Mouse (Mus musculus): ENCODE measurements around the gene Tub.
A peak's percentile ranks its signal among the peaks of the same experiment; 100 is the strongest.

Tub gene

DNA sequence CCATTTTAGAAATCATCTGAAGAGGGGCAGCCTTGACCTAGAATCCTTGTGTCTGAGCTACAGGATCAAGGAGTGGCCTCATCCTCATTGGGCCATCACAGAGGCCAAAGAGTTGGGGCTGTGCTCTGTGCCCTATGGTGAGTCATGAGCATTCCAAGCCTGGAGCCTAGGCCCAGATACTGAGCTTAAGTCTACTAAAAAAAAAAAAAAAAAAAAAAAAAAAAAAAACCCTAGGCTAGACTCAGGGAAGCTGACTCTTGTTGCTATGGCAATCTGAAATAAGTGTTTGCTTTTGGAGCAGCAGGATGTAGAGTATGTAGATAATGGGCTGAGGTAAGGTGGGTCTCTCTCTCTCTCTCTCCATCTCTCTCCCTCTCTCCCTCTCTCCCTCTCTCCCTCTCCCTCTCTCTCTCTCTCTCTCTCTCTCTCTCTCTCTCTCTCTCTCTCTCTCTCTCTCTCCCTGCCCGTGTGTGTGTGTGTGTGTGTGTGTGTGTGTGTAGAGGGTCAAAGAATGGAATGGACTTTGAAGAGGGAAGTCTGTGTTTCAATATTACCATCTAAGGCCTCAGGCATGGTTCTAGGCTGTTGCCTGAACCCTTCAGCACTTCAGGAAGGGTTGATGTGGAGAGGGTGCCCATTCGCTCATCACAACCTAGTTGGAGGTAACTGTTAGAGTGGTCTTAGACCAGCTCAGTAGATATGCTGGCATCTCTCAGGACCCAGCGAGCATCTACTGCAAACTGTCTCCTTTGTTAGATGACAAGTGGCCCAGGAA lies 36.0 kb downstream of the Tub start:
- no peak for DNase-seq

DNA sequence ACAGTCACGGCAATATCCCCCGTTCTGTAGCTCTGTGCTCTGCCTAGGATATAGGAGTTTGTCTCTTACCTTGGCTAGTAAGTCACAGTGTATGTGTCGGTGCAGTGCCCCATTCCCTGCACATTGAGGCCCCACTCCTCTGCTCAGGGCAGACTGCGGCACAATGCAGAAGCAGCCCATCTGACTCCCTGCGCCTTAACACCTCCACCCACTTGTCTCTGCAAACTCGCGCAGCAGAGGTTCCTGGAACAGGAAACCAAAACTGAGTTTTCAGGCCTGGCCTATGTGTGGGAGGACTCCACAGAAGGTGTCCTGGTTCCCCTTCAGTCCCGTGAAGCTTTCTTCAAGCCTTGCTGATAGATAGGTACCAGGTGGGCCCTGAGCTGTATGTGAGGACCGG lies 41.1 kb downstream of the Tub start:
- DNase-seq, result no peak

DNA sequence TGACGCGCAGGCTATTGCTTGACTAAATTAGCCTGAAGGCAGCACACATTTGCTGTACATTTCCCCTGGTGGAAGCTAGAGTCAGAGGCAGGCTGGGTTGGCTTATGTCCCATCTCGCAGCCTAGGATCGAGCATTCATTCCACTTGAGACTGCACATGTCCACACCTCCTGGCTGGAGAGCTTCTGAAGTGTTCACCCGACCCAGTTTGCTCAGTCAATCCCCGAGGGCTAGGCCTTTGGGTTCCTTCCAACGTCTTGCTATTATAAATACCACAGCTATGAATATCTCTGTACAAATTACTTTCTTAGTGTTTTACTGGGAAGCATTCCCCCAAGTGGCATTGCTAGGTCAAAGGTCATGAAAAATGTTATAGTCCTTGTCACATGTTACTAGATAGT lies 43.1 kb downstream of the Tub start:
- DNase-seq, result peak; percentile 14 to 21

DNA sequence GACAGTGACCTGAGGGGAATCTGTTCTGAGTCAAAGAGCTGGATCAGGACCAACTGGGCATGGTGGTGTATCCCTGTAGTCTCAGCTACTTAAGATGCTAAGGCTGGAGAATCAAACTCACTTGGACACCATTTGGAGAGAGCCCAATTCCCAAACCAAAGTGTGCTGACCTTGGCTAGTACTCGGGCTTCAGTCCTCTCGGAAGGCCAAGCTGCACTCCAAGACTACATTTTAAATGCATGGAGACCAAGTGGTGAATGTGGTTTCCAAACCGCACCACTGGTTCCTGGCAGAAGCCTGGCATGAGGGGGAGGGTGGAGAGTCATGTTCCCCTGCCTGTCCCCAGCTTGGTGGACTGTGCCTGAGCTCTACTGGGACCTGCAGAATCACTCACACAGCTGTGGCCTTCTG lies 43.7 kb downstream of the Tub start:
- peak in 1 of 2 experiments; percentile 6 for DNase-seq

DNA sequence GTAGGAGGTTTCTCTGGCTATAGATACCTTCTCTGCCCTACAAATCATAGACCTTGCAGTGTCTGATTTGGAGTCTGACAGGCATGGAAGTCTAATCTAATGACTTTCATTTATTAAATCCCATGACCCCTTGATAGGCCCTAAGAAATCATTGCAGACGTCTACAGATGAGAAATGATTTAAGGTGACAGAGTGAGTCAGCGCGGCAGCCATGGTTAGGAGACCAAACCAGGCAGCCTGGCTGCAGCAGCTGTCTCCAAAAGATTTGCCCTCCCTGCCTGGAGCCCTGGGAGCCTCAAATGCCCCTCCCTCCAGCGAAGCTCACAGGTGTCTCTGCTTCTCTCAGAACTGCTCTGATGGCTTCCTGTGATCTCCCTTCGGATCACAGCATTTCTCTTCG lies 46.0 kb downstream of the Tub start:
- DNase-seq, result no peak

DNA sequence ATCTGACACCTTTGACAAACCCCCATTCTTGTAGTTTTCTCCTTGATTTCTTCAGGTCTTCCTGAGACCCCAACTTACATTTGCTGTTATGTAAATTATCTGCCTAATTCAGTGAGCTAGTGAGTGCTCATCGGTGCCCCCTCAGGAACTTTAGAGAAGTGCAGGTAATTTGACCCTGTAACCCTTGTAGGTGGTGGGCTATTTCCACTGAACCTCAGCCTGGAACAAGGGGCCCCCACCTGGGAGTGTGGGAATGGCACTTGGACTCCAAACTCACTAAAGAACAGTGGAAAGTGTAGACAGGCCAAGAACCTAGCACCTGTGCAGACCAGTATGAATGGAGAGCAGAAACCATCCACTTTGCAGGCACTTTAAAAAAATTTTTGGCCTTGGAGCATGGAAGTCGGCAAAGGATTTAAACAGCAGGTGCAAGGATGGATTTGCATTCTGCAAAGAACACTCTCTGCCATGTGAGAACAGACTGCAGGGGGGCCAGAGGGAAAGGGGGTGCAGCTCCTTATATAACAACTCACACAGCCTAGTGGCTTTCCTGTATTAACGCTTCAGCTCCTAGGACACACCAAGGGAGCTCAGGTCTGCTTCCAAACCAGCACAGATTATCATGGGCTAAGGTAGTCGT lies 50.3 kb downstream of the Tub start:
- DNase-seq, result peak; percentile 11 to 49

DNA sequence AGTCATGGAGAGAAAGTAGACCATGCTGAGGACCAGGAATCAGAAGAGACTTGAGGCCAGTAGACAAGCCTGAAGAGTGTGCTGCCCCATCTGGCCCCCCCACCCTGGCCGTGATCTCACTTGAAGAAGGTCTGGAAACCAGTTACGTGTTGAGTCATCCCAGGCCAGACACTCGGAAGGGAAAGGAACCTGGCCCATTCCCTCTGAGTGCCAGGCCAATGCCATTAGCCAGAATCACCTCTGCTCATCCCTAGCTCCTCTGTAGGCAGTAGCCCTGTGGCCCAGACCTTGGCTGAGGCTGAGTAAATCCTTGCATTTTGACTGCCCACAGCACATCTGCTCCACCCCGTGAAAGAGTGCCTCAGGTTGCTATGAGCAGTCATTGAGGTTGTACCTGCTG lies 51.8 kb downstream of the Tub start:
- no peak for DNase-seq

DNA sequence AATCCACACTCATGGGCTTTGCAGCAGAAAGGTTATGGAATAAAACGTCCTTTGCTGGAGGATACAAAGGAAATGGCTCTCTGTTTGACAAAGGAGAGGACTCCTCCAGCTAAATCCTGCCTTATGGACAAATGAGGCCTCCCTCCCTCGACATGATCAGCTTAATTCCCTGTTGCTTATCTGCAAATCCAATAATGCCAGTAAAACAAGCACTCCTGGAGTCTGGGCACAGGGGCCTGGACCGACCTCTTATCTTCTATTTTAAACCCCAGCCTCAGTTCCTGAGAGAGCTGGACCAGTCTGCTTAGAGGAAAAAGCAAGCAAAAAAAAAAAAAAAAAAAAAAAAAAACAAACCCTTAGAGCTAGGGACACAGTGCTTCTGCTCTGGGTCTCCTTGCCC lies 53.5 kb downstream of the Tub start:
- DNase-seq, result no peak

DNA sequence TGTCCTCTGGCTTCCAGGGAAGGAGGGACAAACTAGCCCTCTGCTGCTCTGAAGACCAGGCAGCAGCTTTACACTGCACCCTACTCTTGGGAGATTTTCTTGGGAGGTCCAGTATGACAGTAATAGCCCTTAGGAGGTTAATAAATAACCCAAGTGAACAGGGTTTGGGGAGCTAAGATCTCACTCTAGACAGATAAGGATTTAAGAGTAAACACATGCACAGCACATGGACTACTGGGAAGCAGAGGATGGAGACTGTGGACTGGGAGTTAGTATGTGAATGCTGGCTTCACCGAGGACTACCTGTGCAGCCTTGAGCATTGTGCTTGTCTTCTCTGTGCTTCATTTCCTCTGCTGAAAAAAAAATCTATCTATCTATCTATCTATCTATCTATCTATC lies 59.1 kb downstream of the Tub start:
- DNase-seq, result no peak

DNA sequence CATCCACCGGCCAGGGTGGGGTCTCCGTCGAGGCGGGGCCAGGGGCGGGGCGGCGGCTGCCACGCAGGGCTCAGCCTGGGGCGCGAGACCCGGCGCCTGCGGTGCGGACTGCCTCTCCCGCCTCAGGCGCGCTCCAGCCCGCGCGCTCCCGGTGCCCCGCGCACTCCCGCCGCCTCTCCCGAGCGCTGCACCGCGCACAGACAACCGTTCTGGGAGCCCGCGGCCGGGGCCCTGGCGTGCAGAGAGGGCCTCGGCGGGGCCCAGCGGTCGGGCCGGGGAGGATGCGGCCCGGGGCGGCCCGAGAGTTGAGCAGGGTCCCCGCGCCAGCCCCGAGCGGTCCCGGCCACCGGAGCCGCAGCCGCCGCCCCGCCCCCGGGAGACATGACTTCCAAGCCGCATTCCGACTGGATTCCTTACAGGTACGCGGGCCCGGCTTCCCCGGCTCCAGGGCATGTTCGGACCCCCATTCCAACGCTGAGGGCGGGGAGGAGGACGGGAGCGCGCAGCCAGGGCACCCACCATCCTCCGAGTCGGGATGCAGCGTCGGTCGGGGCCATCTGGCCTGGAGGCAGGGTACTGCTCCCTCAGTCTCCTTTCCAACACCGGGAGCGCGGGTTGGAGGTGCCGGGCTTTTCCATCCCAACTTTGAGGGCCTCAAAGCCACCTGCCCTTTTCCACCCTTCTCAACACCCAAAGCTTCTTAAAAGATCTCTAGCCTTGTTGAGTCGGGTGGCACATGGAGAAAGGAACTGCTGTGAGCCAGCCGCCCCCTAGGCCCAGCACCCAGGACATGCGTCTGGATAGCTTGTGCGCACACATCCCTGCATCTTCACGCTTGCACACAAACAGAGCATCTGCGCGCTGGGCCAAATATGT lies 60.8 kb downstream of the Tub start:
- no peak for DNase-seq

DNA sequence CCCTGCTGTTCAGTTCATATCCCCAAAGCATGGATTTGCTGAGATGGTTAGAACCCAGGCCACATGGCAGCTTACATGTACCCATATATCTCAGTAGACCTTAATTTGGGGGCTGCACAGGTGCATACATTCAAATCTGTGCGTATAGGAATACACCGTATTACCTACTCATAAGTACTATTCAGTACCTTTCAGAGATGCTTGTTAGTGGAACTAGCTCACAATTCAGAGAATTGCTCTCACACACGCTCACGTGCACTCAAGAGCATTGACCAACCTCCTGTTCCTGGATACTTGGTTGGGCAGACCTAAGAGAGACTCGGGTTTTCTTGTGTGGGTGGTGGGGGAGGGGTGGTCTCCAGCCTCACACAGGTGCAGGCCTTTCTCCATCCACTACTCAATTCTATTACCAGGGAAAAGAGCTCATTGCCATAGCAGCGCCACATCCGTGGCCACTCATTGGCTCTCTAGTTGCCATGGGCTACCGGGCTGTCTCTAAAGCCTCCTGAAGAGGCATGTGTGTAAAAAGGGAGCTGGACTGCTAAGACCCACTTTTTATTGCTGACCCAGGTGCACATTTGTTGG lies 61.5 kb downstream of the Tub start:
- DNase-seq, result no peak

DNA sequence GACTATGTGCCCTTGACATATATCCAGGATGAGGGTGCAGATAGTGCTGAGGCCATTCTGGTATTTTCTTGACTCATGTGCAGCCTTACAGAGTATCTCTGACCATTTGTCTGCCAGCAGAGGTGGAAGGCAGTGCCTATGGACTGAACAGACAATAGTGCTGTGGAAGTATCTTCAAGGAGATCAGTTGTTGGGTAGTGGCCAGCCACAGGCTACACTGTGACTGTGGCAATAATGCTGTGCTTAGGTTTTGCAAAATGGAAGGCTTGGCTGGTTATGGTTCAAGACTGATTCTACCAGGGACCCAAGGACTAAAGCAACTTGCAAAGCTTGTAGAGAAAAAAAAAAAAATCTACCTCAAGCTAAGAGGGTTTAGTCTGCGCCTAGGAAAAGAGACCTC lies 62.4 kb downstream of the Tub start:
- DNase-seq, result no peak

DNA sequence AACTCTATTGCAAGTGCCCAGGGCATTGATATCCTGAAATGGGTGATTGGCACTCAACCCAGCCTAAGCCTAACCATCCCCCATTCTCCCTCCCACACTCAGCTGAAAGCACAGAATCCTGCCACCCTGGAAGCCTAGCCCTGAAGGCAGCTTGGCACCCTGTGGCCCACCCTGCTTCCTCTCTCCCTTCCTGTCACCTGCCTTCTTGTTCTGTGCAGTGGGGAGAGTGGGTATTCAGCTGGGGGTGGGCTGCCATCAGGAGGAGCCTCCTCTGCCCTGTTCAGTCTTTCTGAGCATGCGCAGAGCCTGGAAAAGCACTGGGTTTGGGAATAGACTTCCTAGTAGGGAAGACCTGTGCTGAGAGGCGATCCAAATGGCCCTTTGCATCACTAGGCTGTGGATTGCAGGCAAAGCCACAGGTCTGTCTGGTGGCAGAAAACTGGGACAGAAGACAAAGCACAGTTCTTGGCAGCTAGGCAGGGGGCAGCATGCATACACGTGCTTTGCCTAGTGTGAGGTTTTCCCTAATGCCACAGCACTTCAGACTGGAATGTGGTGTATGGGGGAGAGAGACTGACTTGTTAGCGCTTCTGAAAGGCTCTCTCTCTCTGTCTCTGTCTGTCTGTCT lies 63.0 kb downstream of the Tub start:
- DNase-seq, result no peak

DNA sequence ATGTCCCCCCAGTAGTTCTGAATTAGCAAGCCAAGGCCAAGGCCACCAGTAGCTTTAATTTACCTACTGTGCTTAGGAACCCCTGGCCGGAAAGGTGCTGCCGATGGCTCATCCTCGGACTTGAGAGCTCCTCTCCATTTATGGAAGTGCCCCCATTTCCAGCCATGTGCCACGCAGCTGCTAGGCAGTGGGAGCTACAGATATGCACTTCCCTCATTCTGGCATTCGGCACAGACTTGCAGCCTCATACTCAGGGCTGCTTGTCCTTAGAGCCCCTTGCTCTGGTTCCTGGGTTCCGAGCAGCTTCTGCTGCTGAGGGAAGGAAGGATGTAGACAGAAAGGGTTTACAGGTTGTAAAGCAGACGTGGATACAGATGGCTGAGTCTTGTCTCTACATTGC lies 64.7 kb downstream of the Tub start:
- no peak for DNase-seq

DNA sequence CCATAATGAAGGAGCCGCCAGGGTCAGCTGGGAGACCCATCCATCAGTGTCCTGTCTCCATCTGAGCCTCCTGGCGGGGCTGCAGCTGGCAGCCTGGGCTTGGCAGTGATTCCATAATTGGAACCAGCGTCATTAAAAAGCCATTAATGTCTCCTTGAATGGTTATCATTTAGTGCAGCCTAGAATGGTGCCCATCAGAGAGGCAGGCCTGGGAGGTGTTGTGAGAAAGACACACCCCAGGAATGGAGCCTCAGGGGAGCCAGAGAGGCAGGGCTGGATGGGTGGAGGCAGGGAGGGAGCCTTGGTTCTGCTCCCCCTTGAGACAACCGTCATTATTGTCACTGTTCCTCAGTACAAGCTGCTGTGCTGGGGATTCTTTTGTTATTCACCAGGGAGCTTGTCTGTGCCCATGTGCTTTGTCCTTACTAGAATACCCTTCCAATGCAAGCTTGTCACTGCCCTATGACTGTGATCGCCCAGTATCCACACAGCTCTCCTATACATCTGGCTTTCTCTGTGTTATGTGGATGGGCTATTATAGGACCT lies 66.3 kb downstream of the Tub start:
- no peak for DNase-seq

DNA sequence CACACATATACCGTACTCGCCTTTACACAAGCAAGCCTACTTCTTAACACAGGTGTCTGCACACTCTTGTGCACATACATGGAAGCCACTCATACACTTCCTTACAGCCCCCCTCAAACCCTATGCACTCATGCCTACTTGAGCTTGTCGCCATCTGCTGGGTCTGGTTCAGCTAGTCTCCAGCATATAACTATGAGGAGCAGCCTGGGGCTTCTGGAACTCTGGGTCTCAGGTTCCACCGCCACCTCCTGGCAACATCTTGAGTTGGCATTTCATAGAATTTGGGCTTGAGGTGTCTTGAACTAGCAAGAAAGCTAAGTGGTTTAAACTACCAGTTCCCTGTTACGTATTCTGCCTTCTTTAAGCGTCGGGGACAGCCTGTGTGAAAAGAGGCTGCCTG lies 69.1 kb downstream of the Tub start:
- no peak for DNase-seq

DNA sequence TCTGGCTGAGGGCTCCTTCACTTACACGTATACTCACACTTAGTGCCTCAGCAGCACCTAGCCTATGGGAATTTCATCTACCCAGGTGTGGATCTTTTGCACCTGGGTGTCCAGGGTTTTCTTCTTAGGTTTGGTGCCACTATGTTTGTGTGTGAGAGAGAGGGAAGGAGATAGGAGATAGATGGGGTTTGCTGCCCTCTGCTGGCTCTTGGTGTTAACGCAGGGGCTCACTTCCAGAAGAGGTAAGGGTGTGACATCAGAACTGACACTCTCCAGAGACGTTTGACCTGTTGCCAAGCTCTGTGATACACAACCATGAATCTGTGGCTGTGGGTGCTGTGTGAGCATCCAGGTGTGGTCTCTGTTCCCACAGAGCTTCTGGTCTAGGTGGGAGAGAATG lies 71.3 kb downstream of the Tub start:
- DNase-seq, result peak; percentile 51 to 81

DNA sequence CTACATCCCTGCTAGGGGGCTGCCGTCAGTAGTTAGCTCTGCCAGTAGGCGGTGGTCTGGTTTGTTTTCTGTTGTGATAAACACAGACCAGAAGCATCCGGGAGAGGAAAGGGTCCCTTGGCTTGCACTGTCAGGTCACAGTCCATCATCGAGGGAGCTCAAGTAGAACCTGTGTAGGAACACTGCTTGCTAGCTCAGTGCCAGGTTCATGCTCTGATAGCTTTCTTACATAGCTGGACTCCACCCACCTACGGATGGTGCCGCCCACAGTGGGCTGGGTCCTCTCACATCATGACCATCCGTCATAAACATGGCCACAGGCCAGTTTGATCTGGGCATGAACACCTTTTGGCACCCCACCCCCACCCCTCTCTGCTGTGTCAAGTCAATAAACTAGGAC lies 75.6 kb downstream of the Tub start:
- DNase-seq, result peak in 1 of 2 experiments; percentile 39

DNA sequence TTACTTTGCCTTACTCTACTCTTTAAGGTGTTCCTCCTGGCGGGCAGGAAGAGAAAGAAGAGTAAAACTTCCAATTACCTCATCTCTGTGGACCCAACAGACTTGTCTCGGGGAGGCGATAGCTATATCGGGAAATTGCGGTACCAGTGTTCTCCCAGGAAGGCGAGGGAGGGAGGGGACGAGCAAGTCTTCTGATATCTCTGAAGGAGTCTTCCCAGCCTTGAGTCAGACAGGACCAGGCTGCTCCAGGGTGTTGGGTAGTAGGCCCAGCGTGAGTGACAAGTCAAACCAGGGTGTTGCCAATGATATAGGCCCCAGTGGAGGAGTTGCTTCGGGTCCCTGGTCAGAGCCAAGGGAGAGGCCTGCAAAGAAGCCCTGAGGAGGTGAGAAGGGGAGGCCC lies 76.8 kb downstream of the Tub start:
- DNase-seq, result no peak

DNA sequence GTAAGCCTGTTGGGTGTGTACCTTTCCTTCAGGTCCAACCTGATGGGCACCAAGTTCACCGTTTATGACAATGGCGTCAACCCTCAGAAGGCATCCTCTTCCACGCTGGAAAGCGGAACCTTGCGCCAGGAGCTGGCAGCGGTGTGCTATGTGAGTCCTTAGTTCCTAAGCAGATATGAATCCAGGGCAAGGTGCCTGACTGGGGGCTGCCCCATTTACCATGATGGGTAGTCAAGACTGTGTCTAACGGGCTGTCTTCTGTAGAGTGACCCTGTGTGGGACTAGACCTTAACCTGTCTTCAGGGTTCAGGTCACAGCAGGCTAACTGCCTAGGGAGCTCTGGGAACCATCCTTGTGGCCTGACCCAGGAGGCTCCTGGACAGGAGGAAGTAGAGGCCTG lies 77.6 kb downstream of the Tub start:
- DNase-seq, result no peak

DNA sequence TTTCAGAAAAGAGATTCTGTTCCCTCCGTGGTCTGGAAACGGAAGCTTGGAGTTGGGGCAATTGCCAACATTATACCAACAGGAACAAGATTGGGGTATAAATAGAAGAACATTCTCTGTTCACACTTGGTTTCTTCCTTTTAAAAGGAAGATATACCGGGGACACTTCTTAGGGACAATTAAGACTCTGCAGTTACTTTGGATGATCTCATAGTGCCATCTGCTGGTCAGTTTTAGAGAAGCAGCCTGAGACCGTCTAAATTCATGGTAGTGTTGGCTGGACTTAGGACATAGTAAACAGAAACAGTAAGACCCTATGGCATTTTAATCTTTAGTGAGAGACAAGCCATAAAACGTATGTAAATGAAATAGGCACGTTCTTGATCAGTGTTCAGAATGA lies 78.1 kb downstream of the Tub start:
- DNase-seq, result peak; percentile 40 to 76

DNA sequence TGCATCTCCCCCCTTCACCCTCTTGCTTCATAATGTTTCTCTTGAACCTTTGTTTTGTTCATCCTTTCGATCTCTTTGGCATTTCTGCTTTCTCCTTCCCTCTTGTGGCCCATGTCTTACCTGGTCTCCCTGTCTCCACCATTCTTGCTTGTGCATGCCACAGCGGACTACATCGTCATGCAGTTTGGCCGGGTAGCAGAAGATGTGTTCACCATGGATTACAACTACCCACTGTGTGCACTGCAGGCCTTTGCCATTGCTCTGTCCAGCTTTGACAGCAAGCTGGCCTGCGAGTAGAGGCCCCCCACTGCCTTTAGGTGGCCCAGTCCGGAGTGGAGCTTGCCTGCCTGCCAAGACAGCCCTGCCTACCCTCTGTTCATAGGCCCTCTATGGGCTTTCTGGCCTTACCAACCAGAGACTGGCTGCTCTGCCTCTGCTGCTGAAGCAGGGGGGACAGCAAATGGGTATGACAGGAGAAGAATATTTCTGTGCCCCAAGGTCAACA lies 79.9 kb downstream of the Tub start:
- no peak for DNase-seq

Data from kidney, postnatal 36 days (tissue).